1 mouse cellular context compared by ENCODE assay signal in the genomic region with DNA sequence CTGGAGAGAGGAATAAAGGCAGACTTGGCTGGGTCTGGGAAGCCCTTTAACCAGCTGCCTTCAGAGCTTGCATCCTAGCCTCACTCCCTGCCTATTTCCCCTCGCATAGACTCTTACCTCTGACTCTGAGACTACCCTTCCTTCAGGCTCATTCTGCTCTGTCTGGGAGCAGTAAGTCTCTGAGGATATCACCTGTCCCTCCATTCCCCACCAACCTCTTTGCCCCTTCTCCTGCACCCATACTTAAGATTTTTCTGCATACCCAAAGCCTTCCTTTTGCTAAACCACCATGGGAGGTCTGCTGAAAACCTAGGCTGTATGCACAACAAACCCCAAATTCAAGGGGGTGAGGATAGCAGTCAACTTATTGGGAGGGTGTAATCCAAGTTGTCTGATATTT.
TF ChIP-seq lines count a peak whose summit lies in the region.

No protein-coding gene starts in this region.

TF ChIP-seq in myocyte, 11 proteins besides CTCF, POLR2A, EP300 and RAD21:
- TF ChIP-seq MAX (IDR thresholded peaks at IDR 0.05; ENCODE audit: low read depth), result no peak
- TF ChIP-seq CEBPB (IDR thresholded peaks at IDR 0.05; ENCODE audit: insufficient read depth, poor library complexity, severe bottlenecking), result no peak
- no peak for TF ChIP-seq SRF (IDR thresholded peaks at IDR 0.05; ENCODE audit: control insufficient read depth, insufficient read length, low read depth)
- no peak for TF ChIP-seq REST (IDR thresholded peaks at IDR 0.05; ENCODE audit: insufficient read depth, insufficient read length)
- no peak for TF ChIP-seq TCF3 (IDR thresholded peaks at IDR 0.05; ENCODE audit: insufficient read length, low read depth)
- TF ChIP-seq TCF12 (IDR thresholded peaks at IDR 0.05; ENCODE audit: insufficient read depth, poor library complexity, severe bottlenecking), result no peak
